Mouse (Mus musculus): Measurements from ENCODE around the gene Iars. TPM values are rescaled to one million over a fixed set of nuclear protein-coding genes. Genes with fewer than 3 reads are reported as not detected.
A peak's percentile ranks its signal among the peaks of the same experiment; 100 is the strongest.

The Iars gene
- polyA plus RNA-seq (2014; fragmentation: Nextera tagmentation; extraction: Ambion mirVana), result 109 and 111 TPM in 2 replicates

DNA sequence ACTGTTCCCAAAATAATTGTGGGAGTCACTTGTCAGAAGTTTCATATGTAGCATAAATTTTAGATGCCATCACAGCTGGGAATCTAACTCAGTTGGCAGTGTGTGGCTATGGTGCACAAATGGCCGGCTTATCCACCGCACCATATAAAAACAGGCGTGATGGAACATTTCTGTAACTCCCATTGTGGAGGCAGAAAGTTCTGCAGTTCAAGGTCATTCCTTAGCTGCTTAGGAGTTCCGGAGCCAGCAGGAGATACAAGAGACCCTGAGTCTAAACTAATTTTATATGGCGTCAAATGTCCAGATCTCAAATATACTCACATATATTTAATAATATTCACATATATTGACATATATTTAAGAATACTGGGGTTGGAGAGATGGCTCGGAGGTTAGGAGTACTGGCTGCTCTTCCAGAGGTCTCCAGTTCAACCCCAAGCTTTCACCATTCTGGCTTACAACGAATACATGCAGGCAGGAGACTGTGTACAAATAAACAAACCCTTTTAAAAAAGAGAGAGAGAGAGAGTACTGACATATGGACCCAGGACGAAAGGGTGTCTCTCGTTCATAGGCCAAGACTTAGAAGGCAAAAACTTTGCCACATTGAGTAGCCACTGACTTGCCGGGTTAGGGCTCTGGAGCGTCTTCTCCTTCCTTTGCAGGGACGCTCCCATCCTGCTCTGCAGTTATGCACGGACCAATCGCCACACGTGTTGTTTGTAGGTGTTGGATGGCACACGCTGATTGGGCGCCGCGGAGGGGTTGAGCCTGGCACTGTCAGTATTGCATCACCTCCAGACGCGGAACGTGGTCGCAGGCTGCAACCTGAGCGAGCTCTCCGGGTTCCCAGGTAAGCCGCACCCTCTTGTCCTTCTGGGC is at the start of gene Iars:
TSS of gene Iars (plus strand) at position 750 of the 882 bp plus-strand sequence.
- no peaks in the 10 kb centered on the region for H3K27me3 ChIP-seq (ENCODE audit: control insufficient read depth, insufficient read depth, low read length)
- peak within 1 kb of the TSS; percentile 92 for H3K4me2 ChIP-seq
- peak within 1 kb of the TSS; percentile 77 for H3K4me3 ChIP-seq (ENCODE audit: low read depth, low read length)
- H3K9me3 ChIP-seq (ENCODE audit: control insufficient read depth, low read length), result no peaks in the 10 kb centered on the region
- DNase-seq (ENCODE audit: low spot score, missing footprints) (peak; percentile 100), ATAC-seq (ENCODE audit: low FRiP score) (peak; percentile 100)
- 0 out of 2 replicates have a peak, but pooled peaks cover 2% of the 10 kb centered on the region for H3K36me3 ChIP-seq (ENCODE audit: control insufficient read depth, insufficient read depth, low read length)
- H3K4me1 ChIP-seq (ENCODE audit: control insufficient read depth, insufficient read depth, low read length), result peaks cover 6% of the 10 kb centered on the region; the same call in 1 of the 2 replicates
- H3K27ac ChIP-seq (ENCODE audit: low read depth, low read length), result no peak within 1 kb of the TSS; the same call in 1 of the 2 replicates
- H3K9ac ChIP-seq (ENCODE audit: low read length), result peak within 1 kb of the TSS; percentile 84
- WGBS, result 5% methylated on average over 26 of the region's 26 CpGs

DNA sequence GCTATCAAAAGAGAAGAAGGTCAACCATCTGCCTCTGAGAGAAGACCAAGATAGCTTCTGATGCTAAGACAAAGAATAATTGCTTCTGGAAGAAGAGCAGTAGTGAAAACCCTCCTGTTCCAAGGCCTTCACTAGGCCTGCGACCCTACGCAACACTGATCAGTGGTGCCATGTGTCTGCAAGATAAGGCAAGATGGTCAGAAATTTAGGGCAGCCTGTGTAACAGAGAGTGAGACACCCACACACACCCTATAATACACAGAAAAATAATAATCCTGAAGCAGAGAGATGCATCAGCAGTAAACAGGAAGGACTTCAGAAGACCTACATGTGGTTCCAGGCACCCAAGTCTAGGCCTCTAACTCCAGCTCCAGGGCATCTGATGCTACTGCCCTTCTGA is 41.9 kb upstream of the Iars start:
- 94% methylated on average over 2 of the region's 2 CpGs for WGBS
- no peak overlapping the region for H3K4me3 ChIP-seq (ENCODE audit: low read depth, low read length)
- no peak for DNase-seq (ENCODE audit: low spot score, missing footprints)
- no peak overlapping the region for H3K4me2 ChIP-seq
- no peak for ATAC-seq (ENCODE audit: low FRiP score)
- no peaks in the 10 kb centered on the region for H3K4me1 ChIP-seq (ENCODE audit: control insufficient read depth, insufficient read depth, low read length)
- no peak overlapping the region for H3K9ac ChIP-seq (ENCODE audit: low read length)
- no peaks in the 10 kb centered on the region for H3K27me3 ChIP-seq (ENCODE audit: control insufficient read depth, insufficient read depth, low read length)
- no peaks in the 10 kb centered on the region for H3K9me3 ChIP-seq (ENCODE audit: control insufficient read depth, low read length)
- H3K36me3 ChIP-seq (ENCODE audit: control insufficient read depth, insufficient read depth, low read length), result no peaks in the 10 kb centered on the region
- H3K27ac ChIP-seq (ENCODE audit: low read depth, low read length), result no peak overlapping the region

DNA sequence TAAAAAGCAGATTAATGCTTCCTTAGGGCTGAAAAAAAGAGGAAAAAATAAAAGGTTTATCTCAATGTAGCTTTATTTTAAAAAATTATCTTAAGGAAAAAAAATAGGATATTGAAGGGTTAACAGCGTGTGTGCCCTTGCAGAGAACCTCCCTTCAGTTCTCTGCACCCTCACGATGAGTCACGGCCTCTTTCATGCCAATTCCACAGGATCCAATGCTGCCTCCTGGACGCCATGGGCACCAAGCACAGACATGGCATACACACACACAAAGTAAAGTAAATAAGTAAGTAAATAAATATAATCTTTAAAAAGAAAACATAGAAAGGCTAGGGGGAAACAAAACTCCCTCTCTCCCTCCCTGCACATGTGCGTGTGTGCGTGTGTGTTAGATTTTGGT is 39.2 kb upstream of the Iars start:
- no peak for ATAC-seq (ENCODE audit: low FRiP score)
- H3K4me3 ChIP-seq (ENCODE audit: low read depth, low read length), result no peak overlapping the region
- DNase-seq (ENCODE audit: low spot score, missing footprints), result no peak
- H3K27me3 ChIP-seq (ENCODE audit: control insufficient read depth, insufficient read depth, low read length), result no peaks in the 10 kb centered on the region
- H3K4me1 ChIP-seq (ENCODE audit: control insufficient read depth, insufficient read depth, low read length), result no peaks in the 10 kb centered on the region
- H3K4me2 ChIP-seq, result no peak overlapping the region
- no peak overlapping the region for H3K27ac ChIP-seq (ENCODE audit: low read depth, low read length)
- WGBS, result 88% methylated on average over 6 of the region's 6 CpGs
- H3K9ac ChIP-seq (ENCODE audit: low read length), result no peak overlapping the region
- H3K36me3 ChIP-seq (ENCODE audit: control insufficient read depth, insufficient read depth, low read length), result no peaks in the 10 kb centered on the region
- H3K9me3 ChIP-seq (ENCODE audit: control insufficient read depth, low read length), result no peaks in the 10 kb centered on the region

DNA sequence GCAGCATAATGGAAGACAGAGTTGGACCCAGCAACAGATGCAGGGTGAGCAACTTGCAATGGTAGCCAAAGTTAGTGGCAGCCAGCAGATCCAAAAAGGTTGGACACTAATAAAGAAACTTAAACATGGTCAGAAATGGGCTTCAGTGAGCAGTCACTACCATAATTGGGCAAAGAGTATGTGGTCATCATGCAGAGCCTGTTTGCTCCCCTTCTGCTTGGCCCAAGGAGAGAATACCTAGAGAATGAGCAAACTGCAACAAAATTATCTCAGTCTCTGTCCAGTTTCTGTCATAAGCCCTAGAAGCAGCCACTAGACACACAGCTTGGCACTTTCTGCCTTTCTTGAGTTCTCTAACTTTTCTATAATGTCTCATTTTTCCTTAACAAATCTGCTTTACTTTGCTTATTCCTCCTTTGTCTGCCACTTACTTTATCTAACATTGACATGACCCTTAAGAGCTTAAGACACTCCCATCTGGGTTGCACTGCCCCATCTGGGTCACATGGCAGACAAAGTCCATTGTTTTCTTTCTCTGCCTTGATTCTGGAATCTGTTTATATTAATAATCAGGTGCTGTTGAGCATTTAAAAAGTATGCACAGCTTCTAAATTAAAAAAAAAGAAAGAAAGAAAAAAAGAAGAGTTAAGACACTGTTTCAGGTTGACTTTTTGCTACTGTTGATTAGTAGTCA is 38.1 kb upstream of the Iars start:
- Histone ChIP-seq H3K9me3 (ENCODE audit: control insufficient read depth, low read length) (no peaks in the 10 kb centered on the region), H3K36me3 (ENCODE audit: control insufficient read depth, insufficient read depth, low read length) (no peaks in the 10 kb centered on the region), H3K4me1 (ENCODE audit: control insufficient read depth, insufficient read depth, low read length) (no peaks in the 10 kb centered on the region), H3K4me3 (ENCODE audit: low read depth, low read length) (no peak overlapping the region), H3K4me2 (no peak overlapping the region), H3K27ac (ENCODE audit: low read depth, low read length) (no peak overlapping the region), H3K9ac (ENCODE audit: low read length) (no peak overlapping the region), H3K27me3 (ENCODE audit: control insufficient read depth, insufficient read depth, low read length) (no peaks in the 10 kb centered on the region)
- ATAC-seq (ENCODE audit: low FRiP score) (no peak), DNase-seq (ENCODE audit: low spot score, missing footprints) (no peak)

DNA sequence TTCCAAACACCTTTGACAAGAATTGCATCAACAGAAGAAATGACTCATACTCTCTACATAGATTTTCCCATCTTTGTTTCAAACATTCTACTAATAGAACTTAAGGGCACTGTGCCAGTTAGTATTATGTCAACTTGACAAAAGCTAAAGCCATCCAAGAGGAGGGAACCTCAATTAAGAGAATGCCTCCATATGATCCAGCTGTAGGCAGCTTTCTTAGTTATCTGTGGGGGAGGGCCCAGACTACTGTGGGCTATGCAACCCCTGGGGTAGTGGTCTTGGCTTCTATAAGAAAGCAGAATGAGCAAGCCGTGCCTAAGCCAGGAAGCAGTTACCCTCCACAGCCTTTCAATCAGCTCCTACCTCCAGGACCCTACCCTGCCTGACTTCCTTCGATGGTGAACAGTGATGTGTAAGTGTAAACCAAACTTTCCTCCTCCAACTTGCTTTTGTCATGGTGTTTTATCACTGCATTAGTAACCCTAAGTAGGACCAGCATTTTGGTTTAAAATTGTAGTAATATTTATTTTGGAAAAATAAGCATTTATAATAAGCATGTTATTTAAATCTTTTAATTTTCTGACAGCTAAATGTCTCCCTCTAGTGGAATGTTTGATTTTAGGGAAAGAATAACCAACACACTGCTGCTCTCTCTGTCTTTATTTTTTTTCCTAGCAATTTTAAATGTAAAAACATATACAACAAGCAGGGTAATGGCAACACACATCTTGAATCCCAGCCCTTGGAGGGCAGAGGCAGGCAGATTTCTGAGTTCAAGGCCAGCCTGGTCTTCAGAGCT is 37.0 kb upstream of the Iars start:
- no peaks in the 10 kb centered on the region for H3K36me3 ChIP-seq (ENCODE audit: control insufficient read depth, insufficient read depth, low read length)
- 83% methylated on average over 2 of the region's 2 CpGs for WGBS
- no peaks in the 10 kb centered on the region for H3K27me3 ChIP-seq (ENCODE audit: control insufficient read depth, insufficient read depth, low read length)
- DNase-seq (ENCODE audit: low spot score, missing footprints) (peak; percentile 84), ATAC-seq (ENCODE audit: low FRiP score) (no peak)
- no peak overlapping the region for H3K27ac ChIP-seq (ENCODE audit: low read depth, low read length)
- H3K4me1 ChIP-seq (ENCODE audit: control insufficient read depth, insufficient read depth, low read length), result no peaks in the 10 kb centered on the region
- no peak overlapping the region for H3K9ac ChIP-seq (ENCODE audit: low read length)
- no peak overlapping the region for H3K4me3 ChIP-seq (ENCODE audit: low read depth, low read length)
- no peaks in the 10 kb centered on the region for H3K9me3 ChIP-seq (ENCODE audit: control insufficient read depth, low read length)
- H3K4me2 ChIP-seq, result no peak overlapping the region

DNA sequence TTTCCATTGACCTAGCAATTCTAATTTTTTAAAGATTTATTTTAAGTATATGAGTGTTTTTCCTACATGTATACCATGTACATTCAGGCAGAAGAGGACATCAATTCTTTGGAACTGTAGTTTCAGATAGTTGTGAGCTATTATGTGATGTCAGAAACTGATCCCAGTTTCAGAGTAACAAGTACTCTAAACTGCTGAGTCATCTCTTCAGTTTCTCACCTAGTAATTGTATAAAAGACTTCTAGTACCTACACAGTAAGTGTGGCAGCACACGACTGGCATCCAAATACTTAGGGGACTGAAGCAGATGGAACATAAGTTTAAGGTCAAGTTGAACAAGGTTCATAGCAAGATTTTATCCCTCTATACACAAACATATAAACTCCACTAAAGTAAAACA is 35.9 kb upstream of the Iars start:
- H3K4me2 ChIP-seq, result no peak overlapping the region
- no peak overlapping the region for H3K9ac ChIP-seq (ENCODE audit: low read length)
- no peak for DNase-seq (ENCODE audit: low spot score, missing footprints)
- H3K36me3 ChIP-seq (ENCODE audit: control insufficient read depth, insufficient read depth, low read length), result no peaks in the 10 kb centered on the region
- H3K27me3 ChIP-seq (ENCODE audit: control insufficient read depth, insufficient read depth, low read length), result no peaks in the 10 kb centered on the region
- ATAC-seq (ENCODE audit: low FRiP score), result no peak
- no peaks in the 10 kb centered on the region for H3K4me1 ChIP-seq (ENCODE audit: control insufficient read depth, insufficient read depth, low read length)
- no peaks in the 10 kb centered on the region for H3K9me3 ChIP-seq (ENCODE audit: control insufficient read depth, low read length)
- H3K27ac ChIP-seq (ENCODE audit: low read depth, low read length), result no peak overlapping the region
- 87% methylated on average over 1 of the region's 1 CpGs for WGBS
- no peak overlapping the region for H3K4me3 ChIP-seq (ENCODE audit: low read depth, low read length)

DNA sequence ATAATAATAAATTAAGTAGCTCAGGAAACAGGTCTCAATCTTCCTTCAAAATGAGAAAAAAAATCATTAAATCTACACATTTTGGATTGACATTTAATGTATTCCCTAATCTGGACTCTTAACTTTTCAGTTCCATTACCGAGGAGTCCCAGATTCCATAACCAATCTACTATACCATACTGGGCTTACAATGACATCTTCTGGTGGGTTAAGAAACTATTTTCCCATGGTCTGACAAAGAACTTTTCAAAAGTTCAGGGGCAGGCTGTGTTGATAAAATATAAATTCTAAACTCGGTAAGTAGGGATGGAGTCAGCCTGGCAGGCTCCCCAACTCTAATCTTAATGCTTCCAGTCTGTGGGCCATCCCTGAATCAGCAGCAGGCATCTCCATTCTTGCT is 30.8 kb upstream of the Iars start:
- DNase-seq (ENCODE audit: low spot score, missing footprints), result no peak
- ATAC-seq (ENCODE audit: low FRiP score), result no peak
- Histone ChIP-seq H3K27me3 (ENCODE audit: control insufficient read depth, insufficient read depth, low read length) (no peaks in the 10 kb centered on the region), H3K4me2 (no peak overlapping the region), H3K4me3 (ENCODE audit: low read depth, low read length) (no peak overlapping the region), H3K9me3 (ENCODE audit: control insufficient read depth, low read length) (no peaks in the 10 kb centered on the region), H3K36me3 (ENCODE audit: control insufficient read depth, insufficient read depth, low read length) (no peaks in the 10 kb centered on the region), H3K9ac (ENCODE audit: low read length) (no peak overlapping the region), H3K27ac (ENCODE audit: low read depth, low read length) (no peak overlapping the region), H3K4me1 (ENCODE audit: control insufficient read depth, insufficient read depth, low read length) (peaks cover 12% of the 10 kb centered on the region; the same call in 1 of the 2 replicates)
- whole genome bisulfite sequencing, result 51% methylated on average over 2 of the region's 2 CpGs

DNA sequence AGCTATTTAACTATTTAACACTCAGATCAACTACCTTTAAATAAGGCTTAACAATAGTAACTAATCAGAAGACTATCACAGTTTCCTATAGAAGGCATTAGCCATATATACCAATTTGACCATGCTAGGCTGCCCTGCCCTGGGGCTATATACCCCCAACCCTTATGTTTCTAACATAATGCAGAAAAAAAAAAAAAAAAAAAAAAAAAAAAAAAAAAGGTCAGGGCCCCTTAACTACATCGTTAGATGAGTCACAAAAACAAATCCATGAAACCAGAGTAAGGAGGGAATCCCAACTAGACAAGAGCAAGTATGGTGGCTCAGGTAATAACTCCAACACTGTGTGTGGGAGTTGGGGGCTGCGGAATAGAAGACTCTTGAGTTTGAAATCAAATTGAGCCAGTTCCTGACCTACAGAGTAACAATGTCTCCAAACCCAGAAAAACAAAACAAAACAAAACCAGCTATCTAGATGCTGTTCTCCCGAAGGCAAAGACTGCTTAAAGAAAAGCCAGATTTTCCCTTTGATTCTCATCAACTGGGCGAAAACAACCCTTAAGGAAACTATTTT is 30.0 kb upstream of the Iars start:
- 2% methylated on average over 4 of the region's 4 CpGs for WGBS
- H3K27me3 ChIP-seq (ENCODE audit: control insufficient read depth, insufficient read depth, low read length), result no peaks in the 10 kb centered on the region
- DNase-seq (ENCODE audit: low spot score, missing footprints) (peak; percentile 86), ATAC-seq (ENCODE audit: low FRiP score) (no peak)
- H3K4me1 ChIP-seq (ENCODE audit: control insufficient read depth, insufficient read depth, low read length), result peaks cover 12% of the 10 kb centered on the region; the same call in 1 of the 2 replicates
- no peaks in the 10 kb centered on the region for H3K36me3 ChIP-seq (ENCODE audit: control insufficient read depth, insufficient read depth, low read length)
- no peaks in the 10 kb centered on the region for H3K9me3 ChIP-seq (ENCODE audit: control insufficient read depth, low read length)
- H3K4me2 ChIP-seq, result peak overlapping the region; percentile 74
- H3K9ac ChIP-seq (ENCODE audit: low read length), result peak overlapping the region; percentile 64
- H3K27ac ChIP-seq (ENCODE audit: low read depth, low read length), result no peak overlapping the region
- peak overlapping the region; percentile 82 for H3K4me3 ChIP-seq (ENCODE audit: low read depth, low read length)
